In the genomic region with DNA sequence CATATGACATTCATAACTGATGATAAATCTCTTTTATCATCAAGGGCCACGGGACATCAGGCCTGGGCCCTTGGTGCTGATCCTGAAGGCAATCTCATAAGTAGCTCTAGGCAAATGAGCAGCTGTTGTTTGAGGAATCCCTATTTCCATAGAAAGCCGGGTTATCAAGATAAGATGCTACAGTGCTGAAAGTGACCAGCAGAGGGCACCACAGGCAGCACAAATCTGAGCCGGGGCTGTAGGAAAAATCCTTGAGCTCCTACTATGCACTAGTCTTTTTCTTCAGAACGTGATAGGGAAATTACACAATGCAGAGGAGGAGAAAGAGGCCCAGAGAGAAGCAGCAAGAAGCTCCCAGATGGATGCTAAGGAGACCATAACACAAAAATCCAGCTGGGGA, we compare ENCODE assay signal across 9 mouse cellular contexts. TPM values are rescaled to one million over a fixed set of nuclear protein-coding genes. Genes with fewer than 3 reads are reported as not detected.
DNase-seq lines count a peak whose midpoint lies in the region; ATAC-seq and TF ChIP-seq lines count a peak whose summit lies in the region.
"Had no signal": no experiment of that assay in that cellular context is flagged by ENCODE, and none has a peak within 500 bp of the region (broad histone marks: within the 10 kb centered on the region; RNA-seq: fewer than 3 reads in every experiment).

No protein-coding gene starts in this region.

- H3K4me2 ChIP-seq in forebrain, postnatal 0 days (ENCODE audit: low read depth), result no peak overlapping the region
- no peak overlapping the region for H3K4me2 ChIP-seq in forebrain, embryonic 16.5 days (ENCODE audit: low read length)
- no peak overlapping the region for H3K4me2 ChIP-seq in limb, embryonic 14.5 days (replicated peaks; ENCODE audit: low read depth, low read length, severe bottlenecking)

- peaks cover 18% of the 10 kb centered on the region for H3K36me3 ChIP-seq in forebrain, postnatal 0 days (ENCODE audit: insufficient read depth)
- peaks cover 3% of the 10 kb centered on the region; the same call in 1 of the 2 replicates for H3K36me3 ChIP-seq in forebrain, embryonic 16.5 days (ENCODE audit: control insufficient read depth, insufficient read depth)
- no peaks in the 10 kb centered on the region for H3K36me3 ChIP-seq in limb, embryonic 14.5 days (ENCODE audit: control insufficient read depth, insufficient read depth, low read length)

- H3K9me3 ChIP-seq in forebrain, postnatal 0 days (ENCODE audit: low read length), result no peaks in the 10 kb centered on the region
- H3K9me3 ChIP-seq in forebrain, embryonic 16.5 days (ENCODE audit: control insufficient read depth, low read length), result no peaks in the 10 kb centered on the region
- no peaks in the 10 kb centered on the region for H3K9me3 ChIP-seq in limb, embryonic 14.5 days (ENCODE audit: control insufficient read depth, low read length)

- H3K9ac ChIP-seq in forebrain, postnatal 0 days, result no peak overlapping the region
- H3K9ac ChIP-seq in forebrain, embryonic 16.5 days (replicated peaks; ENCODE audit: low read depth, low read length), result no peak overlapping the region
- no peak overlapping the region for H3K9ac ChIP-seq in limb, embryonic 14.5 days (ENCODE audit: low read depth, low read length, severe bottlenecking)

- peak; percentile 84 for DNase-seq in forebrain, postnatal 0 days
- DNase-seq in right cerebral cortex, adult 2 months (ENCODE audit: low spot score in 2 of 2), result peak; percentile 87 to 88
- DNase-seq in right cerebral cortex, postnatal 36 days (ENCODE audit: low spot score in 2 of 2), result no peak
- DNase-seq in c-Kit-positive CD71-positive TER-119-positive erythroid progenitor cells, embryonic 14.5 days (ENCODE audit: low spot score), result peak; percentile 48
- peak; percentile 61 for DNase-seq in gastrocnemius, adult 2 months
- DNase-seq in limb, embryonic 14.5 days (ENCODE audit: low spot score), result peak; percentile 32
- DNase-seq in right cerebral cortex, postnatal 4 days, result peak; percentile 85

- no peak; the same call in 1 of the 2 replicates for ATAC-seq in forebrain, postnatal 0 days
- no peak for ATAC-seq in forebrain, embryonic 16.5 days
- ATAC-seq in limb, embryonic 14.5 days (ENCODE audit: low FRiP score, low read depth), result no peak

- WGBS in forebrain, postnatal 0 days, result 3% methylated on average over 4 of the region's 4 CpGs
- WGBS in forebrain, embryonic 16.5 days, result 5% methylated on average over 4 of the region's 4 CpGs
- WGBS in limb, embryonic 14.5 days, result 11% methylated on average over 4 of the region's 4 CpGs

- no peak overlapping the region for H3K4me3 ChIP-seq in forebrain, postnatal 0 days (ENCODE audit: low read depth, low read length)
- H3K4me3 ChIP-seq in forebrain, embryonic 16.5 days (replicated peaks; ENCODE audit: low read length), result no peak overlapping the region
- H3K4me3 ChIP-seq in gastrocnemius, adult 2 months, result no peak overlapping the region
- no peak overlapping the region for H3K4me3 ChIP-seq in limb, embryonic 14.5 days (replicated peaks; ENCODE audit: low read length)

- peak; percentile 87 for TF ChIP-seq CTCF in forebrain, postnatal 0 days (IDR thresholded peaks at IDR 0.05; ENCODE audit: low read depth)
- peak; percentile 93 for TF ChIP-seq CTCF in gastrocnemius, adult 2 months (IDR thresholded peaks at IDR 0.05)

- peaks cover 14% of the 10 kb centered on the region for H3K4me1 ChIP-seq in forebrain, postnatal 0 days (ENCODE audit: insufficient read depth)
- H3K4me1 ChIP-seq in forebrain, embryonic 16.5 days (replicated peaks; ENCODE audit: control insufficient read depth, insufficient read depth, low read length), result peaks cover 72% of the 10 kb centered on the region
- H3K4me1 ChIP-seq in limb, embryonic 14.5 days (ENCODE audit: control insufficient read depth, insufficient read depth, low read length), result no peaks in the 10 kb centered on the region

- intact Hi-C loops in gastrocnemius, adult 2 months (cut with DNase I), result loop anchor here (2.0 to 10.0 kb wide), 2 partner anchors 60 to 154 kb away; no protein-coding TSS in a partner anchor

- no peak overlapping the region for H3K27ac ChIP-seq in forebrain, postnatal 0 days (ENCODE audit: low read depth, low read length)
- no peak overlapping the region for H3K27ac ChIP-seq in forebrain, embryonic 16.5 days (ENCODE audit: low read length)
- H3K27ac ChIP-seq in gastrocnemius, adult 2 months, result no peak overlapping the region
- H3K27ac ChIP-seq in limb, embryonic 14.5 days (replicated peaks; ENCODE audit: low read depth, low read length), result no peak overlapping the region

- TF ChIP-seq POLR2A in limb, embryonic 14.5 days (IDR thresholded peaks at IDR 0.05; ENCODE audit: borderline replicate concordance, extremely low read depth, insufficient read depth, insufficient read length), result no peak

- no peaks in the 10 kb centered on the region; the same call in 1 of the 2 replicates for H3K27me3 ChIP-seq in forebrain, postnatal 0 days (ENCODE audit: insufficient read depth, low read length)
- no peaks in the 10 kb centered on the region for H3K27me3 ChIP-seq in forebrain, embryonic 16.5 days (replicated peaks; ENCODE audit: control insufficient read depth, insufficient read depth, low read length)
- peaks cover 44% of the 10 kb centered on the region for H3K27me3 ChIP-seq in limb, embryonic 14.5 days (ENCODE audit: control insufficient read depth, insufficient read depth, low read length)

RNA-seq across cellular contexts. Expression of a gene that starts 7.7 kb away (rescaled TPM):
- total RNA-seq in forebrain, postnatal 0 days (2014; rRNA removed), result 7.4 and 8.5 TPM in 2 replicates
- polyA plus RNA-seq in forebrain, postnatal 0 days (2015; fragmentation: Nextera tagmentation; extraction: Ambion mirVana), result 3.7 and 4.3 TPM in 2 replicates
- polyA plus RNA-seq in forebrain, embryonic 16.5 days (2015; fragmentation: Nextera tagmentation; extraction: Ambion mirVana), result 16.9 and 17.2 TPM in 2 replicates
- total RNA-seq in gastrocnemius, adult 2 months (2021), result not detected
- 0.08 and 0.36 TPM in 2 replicates for polyA plus RNA-seq in limb, embryonic 14.5 days (2012; rRNA removed)
- polyA plus RNA-seq in limb, embryonic 14.5 days (2014; fragmentation: Nextera tagmentation; extraction: Ambion mirVana), result not detected in 2 replicates
- polyA plus RNA-seq: heart, embryonic 14.5 days had no signal

RNA-seq across cellular contexts. Expression of a gene that starts 16.2 kb away (rescaled TPM):
- total RNA-seq in forebrain, postnatal 0 days (2014; rRNA removed), result 18.4 and 27.3 TPM in 2 replicates
- 11.9 and 16.4 TPM in 2 replicates for polyA plus RNA-seq in forebrain, postnatal 0 days (2015; fragmentation: Nextera tagmentation; extraction: Ambion mirVana)
- polyA plus RNA-seq in forebrain, embryonic 16.5 days (2015; fragmentation: Nextera tagmentation; extraction: Ambion mirVana), result 11.4 and 13.6 TPM in 2 replicates
- total RNA-seq in gastrocnemius, adult 2 months (2021), result 10 to 100 TPM; 24.3 to 28.7 TPM
- polyA plus RNA-seq in limb, embryonic 14.5 days (2012; rRNA removed), result 11.2 and 13.0 TPM in 2 replicates
- polyA plus RNA-seq in limb, embryonic 14.5 days (2014; fragmentation: Nextera tagmentation; extraction: Ambion mirVana), result 9.1 and 9.5 TPM in 2 replicates

RNA-seq across cellular contexts. Expression of a gene that starts 54.3 kb away (rescaled TPM):
- total RNA-seq in forebrain, postnatal 0 days (2014; rRNA removed), result 1.6 TPM in 1 of 2 replicates, not detected in the other
- polyA plus RNA-seq in forebrain, postnatal 0 days (2015; fragmentation: Nextera tagmentation; extraction: Ambion mirVana), result 0.69 and 1.1 TPM in 2 replicates
- 1.3 and 1.5 TPM in 2 replicates for polyA plus RNA-seq in forebrain, embryonic 16.5 days (2015; fragmentation: Nextera tagmentation; extraction: Ambion mirVana)
- 10 to 100 TPM; 14.9 to 22.8 TPM for total RNA-seq in gastrocnemius, adult 2 months (2021)
- 9.4 and 12.2 TPM in 2 replicates for polyA plus RNA-seq in limb, embryonic 14.5 days (2012; rRNA removed)
- polyA plus RNA-seq in limb, embryonic 14.5 days (2014; fragmentation: Nextera tagmentation; extraction: Ambion mirVana), result 11.0 and 11.8 TPM in 2 replicates

Comparison
In these comparisons a context has a peak if more than half of its experiments do, and no peak if none do; other contexts are left out.
1. DNase-seq: peak in forebrain, postnatal 0 days (single experiment), right cerebral cortex, adult 2 months (2 of 2), c-Kit-positive CD71-positive TER-119-positive erythroid progenitor cells, embryonic 14.5 days (single experiment), gastrocnemius, adult 2 months (single experiment), limb, embryonic 14.5 days (single experiment) and right cerebral cortex, postnatal 4 days (single experiment); none in right cerebral cortex, postnatal 36 days (0 of 2).